Mouse (Mus musculus) heart, embryonic 16.5 days (tissue): ENCODE measurements at regions not wholly inside any gene's neighbourhood (a gene's known extent, or its start where the extent isn't known, plus 50 kb on each side); places are given as distances from the start of the nearest gene placed in this dataset.

Experiments
- ATAC-seq: fragments of 200-750 bp; cut with Nextera tagmentation; replicated peaks from 2 replicates; pipeline ENCODE4 v1.8.0; 2017; ENCODE audit warnings: moderate number of reproducible peaks; ENCODE audit not compliant: insufficient read depth, low FRiP score; ENCODE audit errors: extremely low read depth
- H3K27ac ChIP-seq: fragments of 300-500 bp; sonication (generic); 2 replicates; pipeline ENCODE4 v1.5.1; 2014; ENCODE audit warnings: mild to moderate bottlenecking, low read length, control low read depth, moderate library complexity
- H3K27me3 ChIP-seq: fragments of 300-500 bp; sonication (generic); 2 replicates; pipeline ENCODE4 v1.6.1; 2014; ENCODE audit warnings: low read length, mixed read lengths; ENCODE audit not compliant: control insufficient read depth, insufficient read depth
- H3K36me3 ChIP-seq: fragments of 300-500 bp; sonication (generic); 2 replicates; pipeline ENCODE4 v1.6.1; 2014; ENCODE audit not compliant: control insufficient read depth, insufficient read depth
- H3K4me1 ChIP-seq: fragments of 300-500 bp; sonication (generic); 2 replicates; pipeline ENCODE4 v1.6.1; 2014; ENCODE audit warnings: low read length, mixed read lengths; ENCODE audit not compliant: control insufficient read depth, insufficient read depth
- H3K4me2 ChIP-seq: fragments of 300-500 bp; sonication (generic); 2 replicates; pipeline ENCODE4 v1.6.1; 2014; ENCODE audit warnings: low read depth, mild to moderate bottlenecking, control low read depth, low read length
- H3K4me3 ChIP-seq: fragments of 300-500 bp; sonication (generic); 2 replicates; pipeline ENCODE4 v1.5.1; 2014; ENCODE audit warnings: mild to moderate bottlenecking, control low read depth, low read length
- H3K9ac ChIP-seq: fragments of 300-500 bp; sonication (generic); 2 replicates; pipeline ENCODE4 v1.6.1; 2014; ENCODE audit warnings: low read length, control low read depth
- H3K9me3 ChIP-seq: fragments of 300-500 bp; sonication (generic); replicated peaks from 2 replicates; pipeline ENCODE4 v1.6.1; 2016; ENCODE audit warnings: low read length; ENCODE audit not compliant: control insufficient read depth
- WGBS: fragments of 180-500 bp; shearing (Covaris S2); extraction: QIAGEN DNeasy Blood & Tissue Kit; methylation state at CpG from one replicate; pipeline ENCODE4 v1.1.7; 2014; 5-methylcytosine and 5-hydroxymethylcytosine counted together

- WGBS, result 60% methylated on average over 7 of the region's 7 CpGs
- Histone ChIP-seq H3K4me2 (no peak overlapping the region), H3K36me3 (no peaks in the 10 kb centered on the region), H3K27ac (no peak overlapping the region), H3K4me1 (no peaks in the 10 kb centered on the region), H3K9ac (no peak overlapping the region), H3K9me3 (no peaks in the 10 kb centered on the region), H3K27me3 (no peaks in the 10 kb centered on the region), H3K4me3 (no peak overlapping the region)
- ATAC-seq, result no peak
These were observed 258.7 kb upstream of the Hnrnpa3 start for GRCm38 (mm10) chr2:75400291-75400870.

- Histone ChIP-seq H3K4me1 (no peaks in the 10 kb centered on the region), H3K27me3 (no peaks in the 10 kb centered on the region), H3K36me3 (no peaks in the 10 kb centered on the region), H3K9ac (no peak overlapping the region), H3K27ac (no peak overlapping the region), H3K4me2 (no peak overlapping the region), H3K4me3 (no peak overlapping the region), H3K9me3 (no peaks in the 10 kb centered on the region)
- ATAC-seq, result no peak
- 69% methylated on average over 8 of the region's 8 CpGs for WGBS
These were observed 255.3 kb upstream of the Hnrnpa3 start for GRCm38 (mm10) chr2:75403791-75404190.

- Histone ChIP-seq H3K27me3 (no peaks in the 10 kb centered on the region), H3K4me2 (no peak overlapping the region), H3K4me3 (no peak overlapping the region), H3K9me3 (no peaks in the 10 kb centered on the region), H3K4me1 (no peaks in the 10 kb centered on the region), H3K9ac (no peak overlapping the region), H3K27ac (no peak overlapping the region), H3K36me3 (no peaks in the 10 kb centered on the region)
- no peak for ATAC-seq
- 78% methylated on average over 13 of the region's 13 CpGs for WGBS
These were observed 253.4 kb upstream of the Hnrnpa3 start for GRCm38 (mm10) chr2:75405524-75406214.

GRCm38 (mm10) chr2:75406721-75407455, 252.2 kb upstream of the Hnrnpa3 start:
- Histone ChIP-seq H3K9ac (no peak overlapping the region), H3K36me3 (no peaks in the 10 kb centered on the region), H3K4me2 (no peak overlapping the region), H3K27me3 (no peaks in the 10 kb centered on the region), H3K4me1 (no peaks in the 10 kb centered on the region), H3K4me3 (no peak overlapping the region), H3K9me3 (no peaks in the 10 kb centered on the region), H3K27ac (no peak overlapping the region)
- no peak for ATAC-seq
- WGBS, result 60% methylated on average over 6 of the region's 6 CpGs

GRCm38 (mm10) chr2:75407560-75407959, 251.5 kb upstream of the Hnrnpa3 start:
- no peaks in the 10 kb centered on the region for H3K4me1 ChIP-seq
- H3K9me3 ChIP-seq, result no peaks in the 10 kb centered on the region
- no peaks in the 10 kb centered on the region for H3K27me3 ChIP-seq
- ATAC-seq, result no peak
- H3K36me3 ChIP-seq, result no peaks in the 10 kb centered on the region
- H3K4me2 ChIP-seq, result no peak overlapping the region
- H3K9ac ChIP-seq, result no peak overlapping the region
- no peak overlapping the region for H3K4me3 ChIP-seq
- WGBS, result 69% methylated on average over 4 of the region's 4 CpGs
- H3K27ac ChIP-seq, result no peak overlapping the region

- no peaks in the 10 kb centered on the region for H3K36me3 ChIP-seq
These were observed 251.0 kb upstream of the Hnrnpa3 start for GRCm38 (mm10) chr2:75408016-75408415.

GRCm38 (mm10) chr2:75409806-75410205, 249.3 kb upstream of the Hnrnpa3 start:
- Histone ChIP-seq H3K4me3 (no peak overlapping the region), H3K4me2 (no peak overlapping the region), H3K27ac (no peak overlapping the region), H3K27me3 (no peaks in the 10 kb centered on the region), H3K9me3 (no peaks in the 10 kb centered on the region), H3K9ac (no peak overlapping the region), H3K36me3 (no peaks in the 10 kb centered on the region), H3K4me1 (no peaks in the 10 kb centered on the region)
- WGBS, result 86% methylated on average over 7 of the region's 7 CpGs
- ATAC-seq, result no peak

More at GRCm38 (mm10) chr2:75408016-75408415, 251.0 kb upstream of the Hnrnpa3 start:
- no peak overlapping the region for H3K9ac ChIP-seq
- H3K4me3 ChIP-seq, result no peak overlapping the region
- no peaks in the 10 kb centered on the region for H3K9me3 ChIP-seq
- no peak overlapping the region for H3K4me2 ChIP-seq
- 86% methylated on average over 2 of the region's 2 CpGs for WGBS
- H3K27ac ChIP-seq, result no peak overlapping the region
- ATAC-seq, result no peak
- H3K4me1 ChIP-seq, result no peaks in the 10 kb centered on the region
- H3K27me3 ChIP-seq, result no peaks in the 10 kb centered on the region

GRCm38 (mm10) chr2:75412735-75413134, 246.3 kb upstream of the Hnrnpa3 start:
- no peaks in the 10 kb centered on the region for H3K9me3 ChIP-seq
- no peaks in the 10 kb centered on the region for H3K36me3 ChIP-seq
- H3K4me2 ChIP-seq, result no peak overlapping the region
- no peak for ATAC-seq
- no peaks in the 10 kb centered on the region for H3K4me1 ChIP-seq
- no peak overlapping the region for H3K4me3 ChIP-seq
- H3K9ac ChIP-seq, result no peak overlapping the region
- no peaks in the 10 kb centered on the region for H3K27me3 ChIP-seq
- WGBS, result 94% methylated on average over 5 of the region's 5 CpGs
- H3K27ac ChIP-seq, result no peak overlapping the region

GRCm38 (mm10) chr2:75418689-75419088, 240.4 kb upstream of the Hnrnpa3 start:
- H3K27ac ChIP-seq, result no peak overlapping the region
- 77% methylated on average over 2 of the region's 2 CpGs for WGBS
- ATAC-seq, result no peak

More at GRCm38 (mm10) chr2:75418689-75419088, 240.4 kb upstream of the Hnrnpa3 start:
- Histone ChIP-seq H3K9me3 (no peaks in the 10 kb centered on the region), H3K4me3 (no peak overlapping the region), H3K4me2 (no peak overlapping the region), H3K36me3 (no peaks in the 10 kb centered on the region), H3K9ac (no peak overlapping the region), H3K4me1 (no peaks in the 10 kb centered on the region), H3K27me3 (no peaks in the 10 kb centered on the region)
